Mouse (Mus musculus) olfactory bulb, adult 2 months (tissue): ENCODE data around the gene Cacng4.

Source experiments
- CTCF ChIP-seq: fragments of 200-500 bp; IDR thresholded peaks from 2 replicates; pipeline ENCODE4 v1.5.1; 2012; ENCODE audit warnings: low read depth, mild to moderate bottlenecking, low read length, moderate library complexity; ENCODE audit not compliant: insufficient read depth
- POLR2A ChIP-seq: fragments of 200-500 bp; IDR thresholded peaks from 2 replicates; pipeline ENCODE4 v1.6.1; 2012; ENCODE audit warnings: mild to moderate bottlenecking, low read depth, low read length, moderate library complexity; ENCODE audit not compliant: insufficient read depth

- TF ChIP-seq CTCF (no peak), POLR2A (no peak)
Observed at GRCm38 (mm10) chr11:107688480-107688879, 105.9 kb downstream of the Cacng4 start.
